Mouse (Mus musculus) embryonic facial prominence, embryonic 13.5 days (tissue): ENCODE results near the gene Impdh1. TPM values are rescaled to one million over a fixed set of nuclear protein-coding genes. Genes with fewer than 3 reads are reported as not detected.
A peak's percentile ranks its signal among the peaks of the same experiment; 100 is the strongest.

Experiments used
- ATAC-seq: fragments of 200-750 bp; cut with Nextera tagmentation; 2 replicates; pipeline ENCODE4 v1.8.0; 2017; ENCODE audit warnings: low read depth; ENCODE audit not compliant: insufficient number of reproducible peaks, insufficient read depth, low FRiP score, low TSS enrichment
- H3K27ac ChIP-seq: fragments of 300-500 bp; sonication (generic); 2 replicates; pipeline ENCODE4 v1.5.1; 2015; ENCODE audit warnings: moderate library complexity, mild to moderate bottlenecking, inconsistent platforms
- H3K27me3 ChIP-seq: fragments of 300-500 bp; sonication (generic); 2 replicates; pipeline ENCODE4 v1.6.1; 2015; ENCODE audit warnings: mild to moderate bottlenecking, inconsistent platforms
- H3K36me3 ChIP-seq: fragments of 300-500 bp; sonication (generic); 2 replicates; pipeline ENCODE4 v1.6.1; 2015; ENCODE audit warnings: mild to moderate bottlenecking, inconsistent platforms
- H3K4me1 ChIP-seq: fragments of 300-500 bp; sonication (generic); 2 replicates; pipeline ENCODE4 v1.6.1; 2015; ENCODE audit warnings: inconsistent platforms
- H3K4me2 ChIP-seq: fragments of 300-500 bp; sonication (generic); 2 replicates; pipeline ENCODE4 v1.6.1; 2015; ENCODE audit warnings: moderate library complexity, mild to moderate bottlenecking, inconsistent platforms
- H3K4me3 ChIP-seq: fragments of 300-500 bp; sonication (generic); 2 replicates; pipeline ENCODE4 v1.5.1; 2015; ENCODE audit warnings: mild to moderate bottlenecking, inconsistent platforms
- H3K9ac ChIP-seq: fragments of 300-500 bp; sonication (generic); 2 replicates; pipeline ENCODE4 v1.6.1; 2015; ENCODE audit warnings: mild to moderate bottlenecking, inconsistent platforms
- H3K9me3 ChIP-seq: fragments of 300-500 bp; sonication (generic); 2 replicates; pipeline ENCODE4 v1.6.1; 2016; ENCODE audit warnings: inconsistent platforms
- WGBS: fragments of 180-500 bp; shearing (Covaris S2); methylation state at CpG from one replicate; pipeline ENCODE4 v1.1.7; 2015; ENCODE audit warnings: mixed read lengths; 5-methylcytosine and 5-hydroxymethylcytosine counted together
- polyA plus RNA-seq: library from polyadenylated mRNA; unstranded; fragments of >200 nt; fragmentation: Nextera tagmentation; extraction: Ambion mirVana; gene quantifications from 2 replicates; pipeline ENCODE4 v1.2.1, GENCODE M21; 2015

Impdh1 gene
- polyA plus RNA-seq, 1 experiment from 2014 or later, result 39.5 TPM

- no peak overlapping the region for H3K4me2 ChIP-seq
- peaks cover 45% of the 10 kb centered on the region for H3K36me3 ChIP-seq
- peaks cover 15% of the 10 kb centered on the region for H3K27me3 ChIP-seq
- ATAC-seq, result no peak
- no peaks in the 10 kb centered on the region for H3K9me3 ChIP-seq
- no peak overlapping the region for H3K4me3 ChIP-seq
- 61% methylated on average over 3 of the region's 3 CpGs for WGBS
- no peak overlapping the region for H3K27ac ChIP-seq
- no peak overlapping the region for H3K9ac ChIP-seq
- peaks cover 10% of the 10 kb centered on the region for H3K4me1 ChIP-seq
These were observed 15.7 kb downstream of the Impdh1 start for GRCm38 (mm10) chr6:29200496-29200895.

GRCm38 (mm10) chr6:29199223-29199855 lies 16.8 kb downstream of the Impdh1 start:
- Histone ChIP-seq H3K27me3 (peaks cover 15% of the 10 kb centered on the region), H3K4me3 (peak overlapping the region; percentile 38), H3K36me3 (peaks cover 38% of the 10 kb centered on the region), H3K4me2 (peak overlapping the region; percentile 59), H3K9me3 (no peaks in the 10 kb centered on the region), H3K4me1 (peaks cover 10% of the 10 kb centered on the region), H3K27ac (no peak overlapping the region), H3K9ac (peak overlapping the region; percentile 57)
- ATAC-seq, result no peak
- WGBS, result 43% methylated on average over 8 of the region's 8 CpGs

GRCm38 (mm10) chr6:29198309-29199222 lies 17.6 kb downstream of the Impdh1 start:
- ATAC-seq, result peak; percentile 64; the same call in 1 of the 2 replicates
- H3K36me3 ChIP-seq, result peaks cover 30% of the 10 kb centered on the region
- WGBS, result 13% methylated on average over 25 of the region's 25 CpGs
- H3K4me2 ChIP-seq, result peak overlapping the region; percentile 59
- peak overlapping the region; percentile 38 for H3K4me3 ChIP-seq
- H3K4me1 ChIP-seq, result peaks cover 10% of the 10 kb centered on the region
- H3K9ac ChIP-seq, result peak overlapping the region; percentile 57
- H3K9me3 ChIP-seq, result no peaks in the 10 kb centered on the region
- peaks cover 15% of the 10 kb centered on the region for H3K27me3 ChIP-seq
- no peak overlapping the region for H3K27ac ChIP-seq

GRCm38 (mm10) chr6:29195846-29196698 lies 20.1 kb downstream of the Impdh1 start:
- ATAC-seq, result no peak
- Histone ChIP-seq H3K9me3 (no peaks in the 10 kb centered on the region), H3K27ac (no peak overlapping the region), H3K27me3 (peaks cover 15% of the 10 kb centered on the region), H3K9ac (no peak overlapping the region), H3K36me3 (peaks cover 7% of the 10 kb centered on the region; the same call in 1 of the 2 replicates), H3K4me3 (no peak overlapping the region), H3K4me1 (peaks cover 10% of the 10 kb centered on the region), H3K4me2 (no peak overlapping the region)
- 79% methylated on average over 5 of the region's 5 CpGs for WGBS

GRCm38 (mm10) chr6:29195146-29195545 lies 21.0 kb downstream of the Impdh1 start:
- 46% methylated on average over 5 of the region's 5 CpGs for WGBS
- H3K27me3 ChIP-seq, result peaks cover 15% of the 10 kb centered on the region

GRCm38 (mm10) chr6:29193961-29194750 lies 22.0 kb downstream of the Impdh1 start:
- no peak overlapping the region for H3K9ac ChIP-seq
- peaks cover 15% of the 10 kb centered on the region for H3K27me3 ChIP-seq
- 63% methylated on average over 15 of the region's 15 CpGs for WGBS

More at GRCm38 (mm10) chr6:29195146-29195545, 21.0 kb downstream of the Impdh1 start:
- ATAC-seq, result no peak
- Histone ChIP-seq H3K27ac (no peak overlapping the region), H3K4me2 (no peak overlapping the region), H3K36me3 (no peaks in the 10 kb centered on the region), H3K9me3 (no peaks in the 10 kb centered on the region), H3K4me3 (no peak overlapping the region), H3K9ac (no peak overlapping the region), H3K4me1 (peaks cover 10% of the 10 kb centered on the region)

GRCm38 (mm10) chr6:29187936-29188335 lies 28.2 kb downstream of the Impdh1 start:
- WGBS, result 48% methylated on average over 1 of the region's 1 CpGs
- ATAC-seq, result no peak

More at GRCm38 (mm10) chr6:29193961-29194750, 22.0 kb downstream of the Impdh1 start:
- Histone ChIP-seq H3K4me2 (no peak overlapping the region), H3K4me3 (no peak overlapping the region), H3K27ac (no peak overlapping the region), H3K4me1 (peaks cover 10% of the 10 kb centered on the region), H3K36me3 (no peaks in the 10 kb centered on the region), H3K9me3 (no peaks in the 10 kb centered on the region)
- ATAC-seq, result no peak

GRCm38 (mm10) chr6:29179843-29180242 lies 36.3 kb downstream of the Impdh1 start:
- Histone ChIP-seq H3K9me3 (no peaks in the 10 kb centered on the region), H3K4me2 (peak overlapping the region; percentile 94), H3K36me3 (no peaks in the 10 kb centered on the region), H3K4me1 (peaks cover 8% of the 10 kb centered on the region), H3K27ac (no peak overlapping the region), H3K27me3 (peaks cover 61% of the 10 kb centered on the region), H3K4me3 (peak overlapping the region; percentile 50), H3K9ac (peak overlapping the region; percentile 77)
- no peak for ATAC-seq
- WGBS, result 52% methylated on average over 8 of the region's 8 CpGs

More at GRCm38 (mm10) chr6:29187936-29188335, 28.2 kb downstream of the Impdh1 start:
- Histone ChIP-seq H3K4me2 (no peak overlapping the region), H3K9ac (no peak overlapping the region), H3K4me1 (no peaks in the 10 kb centered on the region), H3K4me3 (no peak overlapping the region), H3K27ac (no peak overlapping the region), H3K36me3 (no peaks in the 10 kb centered on the region), H3K27me3 (peaks cover 4% of the 10 kb centered on the region; the same call in 1 of the 2 replicates), H3K9me3 (no peaks in the 10 kb centered on the region)

GRCm38 (mm10) chr6:29178888-29179658 lies 37.1 kb downstream of the Impdh1 start, which contains the start of gene Prrt4:
Prrt4 (minus strand) TSS chr6:29179584.
- Histone ChIP-seq H3K9me3 (no peaks in the 10 kb centered on the region), H3K36me3 (no peaks in the 10 kb centered on the region), H3K27me3 (peaks cover 69% of the 10 kb centered on the region), H3K9ac (peak within 1 kb of the TSS; percentile 77), H3K27ac (peak within 1 kb of the TSS; percentile 11; the same call in 1 of the 2 replicates), H3K4me2 (peak within 1 kb of the TSS; percentile 94), H3K4me3 (peak within 1 kb of the TSS; percentile 50), H3K4me1 (peaks cover 8% of the 10 kb centered on the region)
- peak; percentile 66 for ATAC-seq
- under 1% methylated on average over 79 of the region's 79 CpGs for WGBS
